Comparison of ENCODE assay signal across 23 mouse cellular contexts in genomic region chr6:120508645-120509044, GRCm38 (mm10). TPM values are rescaled to one million over a fixed set of nuclear protein-coding genes. Genes with fewer than 3 reads are reported as not detected.
A peak's percentile ranks its signal among the peaks of the same experiment; 100 is the strongest.
DNase-seq lines count a peak whose midpoint lies in the region; ATAC-seq lines count a peak whose summit lies in the region.
"Had no signal": no experiment of that assay in that cellular context is flagged by ENCODE, and none has a peak within 500 bp of the region (broad histone marks: within the 10 kb centered on the region; RNA-seq: fewer than 3 reads in every experiment).

No protein-coding gene starts in this region.

- ATAC-seq in CD4-positive, CD25-positive, alpha-beta regulatory T cell, adult 4 months = peak; percentile 59
- ATAC-seq in inflammation-experienced regulatory T-cells, adult 6 months = peak; percentile 53
- no peak for ATAC-seq in midbrain, embryonic 11.5 days (ENCODE audit: low FRiP score)
- ATAC-seq in monocyte, adult 5-6 weeks (replicated peaks; ENCODE audit: insufficient number of reproducible peaks, low FRiP score, low TSS enrichment, poor library complexity, severe bottlenecking) = no peak
- ATAC-seq: forebrain, embryonic 13.5 days; forebrain, embryonic 15.5 days; forebrain, postnatal 0 days; Patski had no signal

- H3K27ac ChIP-seq in midbrain, embryonic 11.5 days (ENCODE audit: low read depth, low read length) = no peak overlapping the region
- H3K27ac ChIP-seq: embryonic facial prominence, embryonic 10.5 days; embryonic facial prominence, embryonic 12.5 days; forebrain, embryonic 13.5 days; forebrain, embryonic 15.5 days had no signal

- DNase-seq in CD4-positive, CD25-positive, alpha-beta regulatory T cell, adult 2 months (ENCODE audit: low read depth, low spot score) = peak; percentile 58
- DNase-seq in R1 (ENCODE audit: low read depth, low spot score) = peak; percentile 22
- no peak for DNase-seq in layer of hippocampus, adult 18-20 months (ENCODE audit: low spot score in 2 of 2)
- DNase-seq in thymus, adult 18-20 months = no peak
- DNase-seq in midbrain, embryonic 11.5 days (ENCODE audit: low spot score, missing footprints) = no peak
- DNase-seq: adrenal gland, adult 8-10 months; adrenal gland, postnatal 14 days; adrenal gland, postnatal 36 days; cerebellum, adult 11-12 months; cerebellum, adult 2 months; cerebellum, adult 9-10 months; cerebellum, postnatal 10 days; cerebellum, postnatal 25 days; forebrain, postnatal 0 days had no signal

- no peaks in the 10 kb centered on the region for H3K27me3 ChIP-seq in midbrain, embryonic 11.5 days (ENCODE audit: control insufficient read depth, insufficient read depth, low read length)
- H3K27me3 ChIP-seq: embryonic facial prominence, embryonic 12.5 days; forebrain, embryonic 13.5 days; forebrain, embryonic 15.5 days; Patski had no signal

- no peaks in the 10 kb centered on the region for H3K9me3 ChIP-seq in midbrain, embryonic 11.5 days (ENCODE audit: control insufficient read depth, low read length)
- H3K9me3 ChIP-seq: embryonic facial prominence, embryonic 10.5 days; embryonic facial prominence, embryonic 12.5 days; forebrain, embryonic 13.5 days; forebrain, embryonic 15.5 days; G1E had no signal

- no peak overlapping the region for H3K4me2 ChIP-seq in midbrain, embryonic 11.5 days
- H3K4me2 ChIP-seq: embryonic facial prominence, embryonic 12.5 days; forebrain, embryonic 13.5 days; forebrain, embryonic 15.5 days had no signal

- H3K9ac ChIP-seq in midbrain, embryonic 11.5 days (ENCODE audit: low read length) = no peak overlapping the region
- H3K9ac ChIP-seq: embryonic facial prominence, embryonic 12.5 days; forebrain, embryonic 13.5 days; forebrain, embryonic 15.5 days; forebrain, postnatal 0 days had no signal

- H3K36me3 ChIP-seq in midbrain, embryonic 11.5 days (ENCODE audit: control insufficient read depth, insufficient read depth, low read length) = no peaks in the 10 kb centered on the region

- H3K4me3 ChIP-seq in midbrain, embryonic 11.5 days (ENCODE audit: low read depth, low read length) = no peak overlapping the region
- H3K4me3 ChIP-seq: embryonic facial prominence, embryonic 10.5 days; embryonic facial prominence, embryonic 12.5 days; forebrain, embryonic 13.5 days; forebrain, embryonic 15.5 days had no signal

- WGBS in midbrain, embryonic 11.5 days = 90% methylated on average over 4 of the region's 4 CpGs

- no peaks in the 10 kb centered on the region for H3K4me1 ChIP-seq in midbrain, embryonic 11.5 days (ENCODE audit: control insufficient read depth, insufficient read depth, low read length)
- H3K4me1 ChIP-seq: forebrain, embryonic 15.5 days had no signal

RNA-seq across cellular contexts. Expression of gene Tmem121b, which starts 15.0 kb away (rescaled TPM):
- under 1 TPM; 0.61 to 0.63 TPM for polyA plus RNA-seq in CD4-positive, CD25-positive, alpha-beta regulatory T cell, adult 4 months (2017; shearing (Covaris generic))
- polyA plus RNA-seq in inflammation-experienced regulatory T-cells, adult 6 months (2017; shearing (Covaris generic)) = under 1 TPM in 2 of 3 experiments, not detected in 1; 0.41 to 0.56 TPM
- total RNA-seq in layer of hippocampus, adult 18-20 months (2021) = 10 to 100 TPM; 37.4 to 40.7 TPM
- polyA plus RNA-seq in midbrain, embryonic 11.5 days (2014; fragmentation: Nextera tagmentation; extraction: Ambion mirVana) = 0.78 and 0.88 TPM in 2 replicates
- total RNA-seq in monocyte, adult 5-6 weeks (2017) = 4.9 to 12.3 TPM (median 10.3 TPM) in 3 replicates
- polyA plus RNA-seq: G1E had no signal

RNA-seq across cellular contexts. Expression of gene Hdhd5, which starts 22.5 kb away (rescaled TPM):
- polyA plus RNA-seq in CD4-positive, CD25-positive, alpha-beta regulatory T cell, adult 4 months (2017; shearing (Covaris generic)) = 10 to 100 TPM; 43.4 to 59.7 TPM
- polyA plus RNA-seq in inflammation-experienced regulatory T-cells, adult 6 months (2017; shearing (Covaris generic)) = 10 to 100 TPM; 24.6 to 38.9 (median 33.1) TPM
- 10 to 100 TPM; 27.7 to 30.5 TPM for total RNA-seq in layer of hippocampus, adult 18-20 months (2021)
- polyA plus RNA-seq in midbrain, embryonic 11.5 days (2014; fragmentation: Nextera tagmentation; extraction: Ambion mirVana) = 12.4 and 15.0 TPM in 2 replicates
- 31.1 to 77.0 TPM (median 45.3 TPM) in 3 replicates for total RNA-seq in monocyte, adult 5-6 weeks (2017)

RNA-seq across cellular contexts. Expression of gene Il17ra, which starts 45.6 kb away (rescaled TPM):
- polyA plus RNA-seq in CD4-positive, CD25-positive, alpha-beta regulatory T cell, adult 4 months (2017; shearing (Covaris generic)) = 10 to 100 TPM; 18.8 to 20.3 TPM
- polyA plus RNA-seq in inflammation-experienced regulatory T-cells, adult 6 months (2017; shearing (Covaris generic)) = 10 to 100 TPM in 2 of 3 experiments, 1 to 10 TPM in 1; 9.7 to 27.4 (median 25.2) TPM
- total RNA-seq in layer of hippocampus, adult 18-20 months (2021) = 1 to 10 TPM; 8.7 to 8.8 TPM
- polyA plus RNA-seq in midbrain, embryonic 11.5 days (2014; fragmentation: Nextera tagmentation; extraction: Ambion mirVana) = 1.6 and 2.0 TPM in 2 replicates
- total RNA-seq in monocyte, adult 5-6 weeks (2017) = 155 to 206 TPM (median 192 TPM) in 3 replicates

Comparison
In these comparisons a context has a peak if more than half of its experiments do, and no peak if none do; other contexts are left out.
1. DNase-seq: peak in CD4-positive, CD25-positive, alpha-beta regulatory T cell, adult 2 months (single experiment) and R1 (single experiment); none in layer of hippocampus, adult 18-20 months (0 of 2), thymus, adult 18-20 months (0 of 2) and midbrain, embryonic 11.5 days (single experiment).
2. ATAC-seq: peak in CD4-positive, CD25-positive, alpha-beta regulatory T cell, adult 4 months (single experiment) and inflammation-experienced regulatory T-cells, adult 6 months (single experiment); none in midbrain, embryonic 11.5 days (single experiment) and monocyte, adult 5-6 weeks (single experiment).